Mouse (Mus musculus): ENCODE measurements at regions not wholly inside any gene's neighbourhood (a gene's known extent, or its start where the extent isn't known, plus 50 kb on each side); places are given as distances from the start of the nearest gene placed in this dataset.
"Not testable (repeated sequence)": the region's sequence is repeated elsewhere in the genome, so short reads cannot be mapped to it uniquely, and the experiment has no call there.

- DNase-seq: no peak
Observed at GRCm38 (mm10) chr16:77827322-77828117, 225.6 kb upstream of the Gm11146 start.

- DNase-seq: no peak
Observed at GRCm38 (mm10) chr16:77799709-77800108, 197.8 kb upstream of the Gm11146 start.

GRCm38 (mm10) chr16:77796926-77797325 is 195.0 kb upstream of the Gm11146 start:
- no peak for DNase-seq

GRCm38 (mm10) chr16:77789652-77790051 is 187.8 kb upstream of the Gm11146 start:
- no peak for DNase-seq

GRCm38 (mm10) chr16:77789206-77789605 is 187.3 kb upstream of the Gm11146 start:
- no peak for DNase-seq

- DNase-seq: no peak
Observed at GRCm38 (mm10) chr16:77788781-77789150, 186.9 kb upstream of the Gm11146 start.

GRCm38 (mm10) chr16:77788041-77788780 is 186.3 kb upstream of the Gm11146 start:
- peak; percentile 32 for DNase-seq

- no peak for DNase-seq
Observed at GRCm38 (mm10) chr16:77787025-77787424, 185.1 kb upstream of the Gm11146 start.

GRCm38 (mm10) chr16:77779019-77779418 is 177.1 kb upstream of the Gm11146 start:
- DNase-seq: no peak

GRCm38 (mm10) chr16:77772075-77772474 is 170.2 kb upstream of the Gm11146 start:
- DNase-seq: no peak

- peak; percentile 1 for DNase-seq
Observed at GRCm38 (mm10) chr16:77760926-77761347, 159.0 kb upstream of the Gm11146 start.

- peak; percentile 3 for DNase-seq
Observed at GRCm38 (mm10) chr16:77760479-77760878, 158.6 kb upstream of the Gm11146 start.

GRCm38 (mm10) chr16:77759997-77760396 is 158.1 kb upstream of the Gm11146 start:
- peak; percentile 13 for DNase-seq

- DNase-seq: no peak
Observed at GRCm38 (mm10) chr16:77754882-77755281, 153.0 kb upstream of the Gm11146 start.

- no peak for DNase-seq
Observed at GRCm38 (mm10) chr16:77749474-77749873, 147.6 kb upstream of the Gm11146 start.

- no peak for DNase-seq
Observed at GRCm38 (mm10) chr16:77743838-77744237, 141.9 kb upstream of the Gm11146 start.

GRCm38 (mm10) chr16:77738821-77739220 is 136.9 kb upstream of the Gm11146 start:
- no peak for DNase-seq

GRCm38 (mm10) chr16:77719377-77719776 is 117.5 kb upstream of the Gm11146 start:
- no peak for DNase-seq

GRCm38 (mm10) chr16:77717766-77718165 is 115.9 kb upstream of the Gm11146 start:
- not testable (repeated sequence) for DNase-seq

- DNase-seq: no peak
Observed at GRCm38 (mm10) chr16:77704726-77705125, 102.8 kb upstream of the Gm11146 start.

GRCm38 (mm10) chr16:77695443-77695842 is 93.5 kb upstream of the Gm11146 start:
- DNase-seq: no peak

GRCm38 (mm10) chr16:77687056-77687839 is 85.4 kb upstream of the Gm11146 start:
- no peak for DNase-seq

- DNase-seq: peak; percentile 23
Observed at GRCm38 (mm10) chr16:77685651-77686190, 83.8 kb upstream of the Gm11146 start.

All from cerebellum, adult 11 months (tissue).